Mouse (Mus musculus) MEL (cell line): ENCODE data around the gene Plxdc1.

Source experiments
- GATA1 ChIP-seq: IDR thresholded peaks from 2 replicates; pipeline ENCODE4 v1.6.1; 2011; ENCODE audit warnings: low read depth, low read length, improper control_type of control experiment
- MAX ChIP-seq: IDR thresholded peaks from 2 replicates; pipeline ENCODE4 v1.6.1; 2011; ENCODE audit warnings: low read length, improper control_type of control experiment
- ZNF384 ChIP-seq: IDR thresholded peaks from 2 replicates; pipeline ENCODE4 v1.6.1; 2012; ENCODE audit warnings: low read depth, mild to moderate bottlenecking, inconsistent platforms, low read length, improper control_type of control experiment

GRCm38 (mm10) chr11:98005686-98006085 lies 19.4 kb upstream of the Plxdc1 start:
- TF ChIP-seq GATA1 (no peak), ZNF384 (no peak), MAX (no peak)
